Mouse (Mus musculus) adrenal gland, postnatal 25 days (tissue): Measurements from ENCODE around the gene Pkhd1. TPM values are rescaled to one million over a fixed set of nuclear protein-coding genes. Genes with fewer than 3 reads are reported as not detected.
"Not testable (repeated sequence)": the region's sequence is repeated elsewhere in the genome, so short reads cannot be mapped to it uniquely, and the experiment has no call there.

ENCODE experiments used
- DNase-seq: peaks from one replicate; pipeline ENCODE4 v3.0.0; 2021; ENCODE audit warnings: mixed read lengths
- total RNA-seq: library from RNA; stranded (reverse); gene quantifications from 2 replicates; pipeline ENCODE4 v1.2.3, GENCODE M21; 2021

Pkhd1 gene
- total RNA-seq, 1 experiment from 2014 or later, result 0.03 TPM

DNA sequence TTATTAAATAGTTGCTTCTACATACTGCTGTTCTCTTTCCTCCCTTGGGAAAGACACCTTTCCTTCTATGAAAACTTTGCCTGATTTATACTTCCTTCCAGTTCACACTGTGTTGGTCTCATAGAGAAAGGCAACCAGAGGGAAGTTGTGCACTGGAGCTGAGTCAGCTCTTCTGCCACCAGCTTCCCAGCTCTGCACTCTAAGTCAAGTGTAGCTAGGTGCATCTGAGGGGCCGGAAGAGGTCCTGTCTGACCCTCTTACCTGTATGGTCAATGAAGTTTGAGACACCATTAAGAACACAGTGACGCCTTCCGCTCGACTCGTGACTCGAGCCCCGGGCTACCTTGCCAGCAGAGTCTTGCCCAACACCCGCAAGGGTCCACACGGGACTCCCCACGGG lies 131.8 kb downstream of the Pkhd1 start:
- DNase-seq, result no peak

- no peak for DNase-seq
These were observed 136.0 kb downstream of the Pkhd1 start for GRCm38 (mm10) chr1:20481843-20482242.

- no peak for DNase-seq
These were observed 139.2 kb downstream of the Pkhd1 start for GRCm38 (mm10) chr1:20478695-20479094.

- DNase-seq, result no peak
These were observed 139.6 kb downstream of the Pkhd1 start for GRCm38 (mm10) chr1:20478266-20478659.

DNA sequence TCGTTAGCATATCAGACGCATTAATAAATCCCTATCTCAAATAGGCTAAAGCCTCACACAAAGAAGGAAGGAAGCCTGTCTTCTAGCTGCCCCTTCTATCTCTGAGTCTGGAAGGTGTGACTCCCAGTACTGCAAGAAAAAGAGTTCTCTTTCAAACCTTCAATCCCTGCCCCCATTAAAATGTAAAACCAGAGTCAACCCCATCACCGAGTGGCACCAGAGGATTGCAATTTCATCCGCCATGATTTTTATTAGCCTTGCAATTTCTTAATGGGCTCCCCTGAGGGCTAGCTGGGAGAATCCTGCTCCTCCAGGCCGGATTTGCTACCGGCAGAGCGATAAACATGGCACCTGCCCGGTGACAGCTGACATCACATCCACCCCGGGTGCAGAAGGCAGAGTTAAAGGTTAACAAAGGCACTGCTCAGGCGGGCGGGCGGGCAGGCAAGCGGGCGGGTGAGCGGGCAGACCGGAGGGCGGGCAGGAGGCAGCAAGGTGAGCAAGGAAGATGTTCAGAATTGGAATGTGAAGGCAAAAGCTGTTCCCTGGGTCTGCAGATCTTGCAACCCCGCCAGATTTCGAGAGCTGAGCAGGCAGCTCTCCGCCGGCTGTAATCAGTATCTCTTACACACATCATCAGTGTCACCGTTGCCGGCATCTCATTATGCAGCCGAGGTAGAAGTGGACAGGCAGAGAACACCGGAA lies 140.2 kb downstream of the Pkhd1 start:
- no peak for DNase-seq

DNA sequence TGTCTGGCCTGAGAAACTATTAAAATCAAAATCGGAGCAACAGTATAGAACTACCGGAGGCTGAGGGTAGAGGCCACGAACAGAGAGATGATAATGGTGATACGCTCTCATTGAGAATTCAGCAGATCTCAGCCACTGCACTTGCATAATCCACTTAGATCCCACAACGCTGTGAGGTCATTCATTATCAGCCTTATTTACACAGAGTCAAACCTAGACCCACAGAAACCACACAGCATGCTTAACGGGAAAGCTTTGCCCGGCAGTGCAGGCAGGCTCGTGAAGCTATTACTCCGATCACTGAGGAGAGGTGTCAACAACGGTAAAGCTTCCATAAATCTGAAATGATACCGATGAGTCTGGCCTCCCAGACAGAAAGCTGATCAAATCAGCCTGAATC lies 147.1 kb downstream of the Pkhd1 start:
- no peak for DNase-seq

- no peak for DNase-seq
These were observed 147.5 kb downstream of the Pkhd1 start for GRCm38 (mm10) chr1:20470317-20470716.

DNA sequence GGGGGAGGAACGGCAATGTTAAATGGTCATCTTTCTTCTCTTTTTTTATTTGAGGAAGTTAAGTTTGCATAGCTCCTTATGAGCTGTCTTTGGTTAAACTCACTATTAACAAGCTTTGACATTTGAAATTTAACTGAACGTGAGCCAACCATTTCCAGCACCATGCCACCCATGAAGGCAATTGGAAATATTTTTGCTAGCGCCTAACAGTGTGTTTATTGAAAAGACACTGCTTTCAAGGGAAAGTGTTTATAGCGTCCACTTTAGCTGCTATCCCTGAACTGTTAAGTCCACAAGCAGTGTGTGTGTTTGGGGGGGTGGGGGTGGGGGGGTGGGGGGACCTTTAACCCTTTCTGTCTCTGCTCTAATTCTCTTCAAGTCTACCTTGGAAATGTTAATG lies 151.4 kb downstream of the Pkhd1 start:
- no peak for DNase-seq

DNA sequence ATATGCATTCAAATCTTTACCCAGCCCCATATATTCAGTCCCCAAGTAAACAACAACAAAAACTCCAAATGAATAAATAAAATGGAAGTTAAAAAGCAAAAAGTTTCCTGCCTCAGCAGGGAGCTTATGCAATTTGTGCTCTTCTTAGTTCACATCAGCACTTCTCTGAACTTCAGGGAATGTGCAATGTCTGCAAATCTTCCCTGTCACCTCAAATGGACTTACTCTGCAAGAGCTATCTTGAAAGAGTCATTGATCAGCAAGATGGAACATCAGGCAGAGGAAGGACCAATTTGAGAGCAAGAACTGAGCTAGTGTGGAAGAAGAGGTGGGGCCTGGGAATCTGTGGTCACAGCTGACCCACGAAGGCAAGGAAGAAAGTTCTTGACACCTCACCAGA lies 163.2 kb downstream of the Pkhd1 start:
- DNase-seq, result no peak

- DNase-seq, result peak; percentile 8
These were observed 167.8 kb downstream of the Pkhd1 start for GRCm38 (mm10) chr1:20450074-20450473.

DNA sequence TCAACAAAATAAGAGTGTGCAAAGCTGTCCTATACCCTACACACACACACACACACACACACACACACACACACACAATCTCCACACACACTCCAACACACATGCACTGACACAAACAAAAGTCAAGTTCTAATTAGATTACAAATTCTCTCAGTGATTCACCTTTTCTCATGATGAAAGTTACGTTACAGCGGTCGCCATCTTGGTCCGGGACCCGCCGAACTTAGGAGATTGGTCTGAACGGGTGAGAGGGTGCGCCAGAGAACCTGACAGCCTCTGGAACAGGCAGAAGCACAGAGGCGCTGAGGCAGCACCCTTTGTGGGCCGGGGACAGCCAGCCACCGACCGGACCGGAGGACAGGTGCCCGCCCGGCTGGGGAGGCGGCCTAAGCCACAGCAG lies 185.8 kb downstream of the Pkhd1 start:
- DNase-seq, result not testable (repeated sequence)

- DNase-seq, result no peak
These were observed 188.8 kb downstream of the Pkhd1 start for GRCm38 (mm10) chr1:20429056-20429394.

DNA sequence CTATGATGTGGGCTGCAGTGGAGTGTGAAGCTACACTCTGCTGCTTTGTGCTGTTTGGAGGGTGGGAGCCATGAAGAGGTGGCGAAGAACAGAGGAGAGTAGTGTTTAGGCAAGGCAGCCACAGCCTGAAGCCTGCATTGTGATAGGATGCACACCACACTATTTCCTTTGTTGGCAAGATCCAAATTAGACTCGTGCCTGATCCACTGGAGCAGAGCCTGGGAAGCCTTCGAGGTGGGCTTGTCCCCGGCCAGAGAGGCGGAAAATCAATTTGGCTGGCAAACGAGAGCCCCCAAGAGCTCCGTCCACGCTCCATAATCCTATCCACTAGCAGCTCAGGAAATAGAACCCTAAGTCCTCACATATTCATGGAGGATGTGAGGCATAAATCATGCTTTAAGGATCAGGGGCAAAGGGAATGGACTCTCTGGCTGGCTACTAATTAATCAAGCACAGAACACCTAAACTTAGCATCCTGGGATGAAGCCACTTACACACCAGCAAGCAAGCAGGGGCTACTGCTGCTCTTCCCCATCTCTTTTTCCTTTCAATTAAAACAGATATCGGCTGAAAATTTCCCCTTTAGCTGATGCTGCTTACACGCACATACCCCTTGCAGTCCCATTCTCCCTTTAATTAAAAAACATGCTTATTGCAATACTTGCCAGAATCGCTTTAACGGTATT lies 189.4 kb downstream of the Pkhd1 start:
- DNase-seq, result no peak

GRCm38 (mm10) chr1:20409411-20409967 lies 208.4 kb downstream of the Pkhd1 start:
- no peak for DNase-seq

DNA sequence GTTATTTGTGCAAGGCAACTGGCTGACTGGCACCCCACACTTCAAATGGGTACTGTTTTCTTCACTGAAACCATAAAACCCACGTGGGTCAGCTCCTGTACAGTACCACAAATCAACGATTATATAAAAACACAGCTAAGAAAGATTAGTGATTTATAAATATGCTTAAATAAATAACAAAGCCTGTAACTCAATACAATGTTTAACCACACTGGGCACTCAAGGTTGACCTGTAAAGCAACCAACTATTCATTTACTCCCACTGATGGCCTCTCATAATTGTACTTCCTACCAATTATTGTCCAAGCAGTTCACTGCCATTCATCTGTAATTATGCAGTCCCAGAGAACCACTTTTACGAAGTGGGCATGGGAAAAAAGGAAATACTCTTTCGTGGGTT lies 219.5 kb downstream of the Pkhd1 start:
- DNase-seq, result no peak

DNA sequence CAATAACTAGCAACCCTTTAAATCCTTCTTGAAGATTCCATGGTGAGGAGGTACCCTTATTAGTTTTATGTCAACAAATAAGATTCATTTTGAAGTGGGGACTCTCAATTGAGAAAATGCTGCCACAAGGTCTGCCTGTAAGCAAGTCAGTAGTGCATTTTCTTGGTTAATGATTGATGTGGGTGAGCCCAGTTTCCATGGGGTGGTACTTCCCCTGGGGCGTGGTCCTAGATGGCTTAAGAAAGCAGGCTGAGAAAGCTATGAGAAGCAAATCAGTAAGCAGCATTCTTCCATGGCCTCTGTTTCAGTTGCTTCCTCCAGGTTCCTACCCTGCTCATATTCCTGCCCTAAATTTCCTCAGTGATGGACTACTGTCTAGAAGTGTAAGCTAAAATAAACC lies 253.4 kb downstream of the Pkhd1 start:
- DNase-seq, result no peak

- DNase-seq, result no peak
These were observed 273.2 kb downstream of the Pkhd1 start for GRCm38 (mm10) chr1:20344651-20345050.

- peak; percentile 4 for DNase-seq
These were observed 306.4 kb downstream of the Pkhd1 start for GRCm38 (mm10) chr1:20311485-20311884.

- no peak for DNase-seq
These were observed 306.9 kb downstream of the Pkhd1 start for GRCm38 (mm10) chr1:20310925-20311324.

GRCm38 (mm10) chr1:20306116-20306515 lies 311.7 kb downstream of the Pkhd1 start:
- no peak for DNase-seq

- DNase-seq, result no peak
These were observed 314.8 kb downstream of the Pkhd1 start for GRCm38 (mm10) chr1:20302943-20303578.

- DNase-seq, result no peak
These were observed 315.5 kb downstream of the Pkhd1 start for GRCm38 (mm10) chr1:20302187-20302942.

DNA sequence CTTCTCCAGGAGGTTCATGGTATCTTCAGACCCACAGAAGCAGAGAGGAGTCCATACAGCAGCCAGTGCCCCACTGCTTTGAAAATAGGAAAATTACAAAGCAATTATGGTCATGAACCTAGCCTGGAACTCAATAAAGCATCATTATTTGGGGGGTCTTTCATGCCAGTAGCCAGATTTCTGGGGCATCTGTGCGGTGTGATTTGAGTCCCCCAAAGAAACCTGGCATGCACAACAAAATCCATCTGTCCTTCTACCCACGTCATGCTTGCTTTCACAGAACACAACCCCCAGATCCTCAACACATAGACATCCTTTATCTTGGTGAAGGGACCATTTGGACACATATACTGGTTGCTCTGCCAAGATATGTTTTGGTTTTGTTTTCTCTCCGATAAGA lies 316.2 kb downstream of the Pkhd1 start:
- no peak for DNase-seq
